Mouse (Mus musculus): ENCODE measurements around the gene Hnrnpr. TPM values are rescaled to one million over a fixed set of nuclear protein-coding genes. Genes with fewer than 3 reads are reported as not detected.

Hnrnpr gene
- polyA plus RNA-seq, 1 experiment from 2014 or later, result 196 TPM

GRCm38 (mm10) chr4:136383839-136384238 is 73.1 kb downstream of the Hnrnpr start:
- no peaks in the 10 kb centered on the region for H3K36me3 ChIP-seq (ENCODE audit: control insufficient read depth, insufficient read depth, low read length)
- no peak overlapping the region for H3K27ac ChIP-seq (replicated peaks; ENCODE audit: low read depth, low read length)
- no peaks in the 10 kb centered on the region for H3K9me3 ChIP-seq (ENCODE audit: control insufficient read depth, low read length)
- no peak overlapping the region for H3K9ac ChIP-seq (ENCODE audit: low read length)
- H3K27me3 ChIP-seq (ENCODE audit: control insufficient read depth, insufficient read depth, low read length), result no peaks in the 10 kb centered on the region
- H3K4me1 ChIP-seq (ENCODE audit: control insufficient read depth, insufficient read depth, low read length), result no peaks in the 10 kb centered on the region
- H3K4me3 ChIP-seq (ENCODE audit: low read depth, low read length), result no peak overlapping the region
- H3K4me2 ChIP-seq (ENCODE audit: low read depth, severe bottlenecking), result no peak overlapping the region
- 89% methylated on average over 6 of the region's 6 CpGs for WGBS
- ATAC-seq (ENCODE audit: insufficient number of reproducible peaks, low FRiP score, low TSS enrichment, low read depth) (no peak), DNase-seq (ENCODE audit: low spot score) (no peak)

- no peak overlapping the region for H3K9ac ChIP-seq (ENCODE audit: low read length)
- no peak overlapping the region for H3K4me3 ChIP-seq (ENCODE audit: low read depth, low read length)
- DNase-seq (ENCODE audit: low spot score) (no peak), ATAC-seq (ENCODE audit: insufficient number of reproducible peaks, low FRiP score, low TSS enrichment, low read depth) (no peak)
- H3K27me3 ChIP-seq (ENCODE audit: control insufficient read depth, insufficient read depth, low read length), result no peaks in the 10 kb centered on the region
- no peak overlapping the region for H3K27ac ChIP-seq (replicated peaks; ENCODE audit: low read depth, low read length)
- no peaks in the 10 kb centered on the region for H3K9me3 ChIP-seq (ENCODE audit: control insufficient read depth, low read length)
- WGBS, result 54% methylated on average over 11 of the region's 11 CpGs
- no peaks in the 10 kb centered on the region for H3K36me3 ChIP-seq (ENCODE audit: control insufficient read depth, insufficient read depth, low read length)
- H3K4me1 ChIP-seq (ENCODE audit: control insufficient read depth, insufficient read depth, low read length), result no peaks in the 10 kb centered on the region
- no peak overlapping the region for H3K4me2 ChIP-seq (ENCODE audit: low read depth, severe bottlenecking)
These were observed 76.5 kb downstream of the Hnrnpr start for GRCm38 (mm10) chr4:136387261-136387660.

- no peaks in the 10 kb centered on the region for H3K9me3 ChIP-seq (ENCODE audit: control insufficient read depth, low read length)
- 85% methylated on average over 10 of the region's 10 CpGs for WGBS
- no peaks in the 10 kb centered on the region for H3K27me3 ChIP-seq (ENCODE audit: control insufficient read depth, insufficient read depth, low read length)
- DNase-seq (ENCODE audit: low spot score) (no peak), ATAC-seq (ENCODE audit: insufficient number of reproducible peaks, low FRiP score, low TSS enrichment, low read depth) (no peak)
- no peak overlapping the region for H3K4me3 ChIP-seq (ENCODE audit: low read depth, low read length)
- H3K27ac ChIP-seq (replicated peaks; ENCODE audit: low read depth, low read length), result no peak overlapping the region
- no peaks in the 10 kb centered on the region for H3K36me3 ChIP-seq (ENCODE audit: control insufficient read depth, insufficient read depth, low read length)
- H3K4me1 ChIP-seq (ENCODE audit: control insufficient read depth, insufficient read depth, low read length), result no peaks in the 10 kb centered on the region
- H3K9ac ChIP-seq (ENCODE audit: low read length), result no peak overlapping the region
- H3K4me2 ChIP-seq (ENCODE audit: low read depth, severe bottlenecking), result no peak overlapping the region
These were observed 91.1 kb downstream of the Hnrnpr start for GRCm38 (mm10) chr4:136401806-136402205.

- H3K27ac ChIP-seq (replicated peaks; ENCODE audit: low read depth, low read length), result no peak overlapping the region
- ATAC-seq (ENCODE audit: insufficient number of reproducible peaks, low FRiP score, low TSS enrichment, low read depth) (no peak), DNase-seq (ENCODE audit: low spot score) (no peak)
- H3K4me2 ChIP-seq (ENCODE audit: low read depth, severe bottlenecking), result no peak overlapping the region
- H3K4me3 ChIP-seq (ENCODE audit: low read depth, low read length), result no peak overlapping the region
- no peak overlapping the region for H3K9ac ChIP-seq (ENCODE audit: low read length)
- no peaks in the 10 kb centered on the region for H3K36me3 ChIP-seq (ENCODE audit: control insufficient read depth, insufficient read depth, low read length)
- H3K4me1 ChIP-seq (ENCODE audit: control insufficient read depth, insufficient read depth, low read length), result no peaks in the 10 kb centered on the region
- no peaks in the 10 kb centered on the region for H3K27me3 ChIP-seq (ENCODE audit: control insufficient read depth, insufficient read depth, low read length)
- 62% methylated on average over 11 of the region's 11 CpGs for WGBS
- no peaks in the 10 kb centered on the region for H3K9me3 ChIP-seq (ENCODE audit: control insufficient read depth, low read length)
These were observed 97.1 kb downstream of the Hnrnpr start for GRCm38 (mm10) chr4:136407831-136408230.

Other genes with a start within 250 kb of the Hnrnpr start
- 534 and 581 TPM in 2 replicates for gene Id3, start 167.4 kb upstream of the Hnrnpr start, polyA plus RNA-seq (2014; fragmentation: Nextera tagmentation; extraction: Ambion mirVana)
- 4.7 and 5.7 TPM in 2 replicates for gene E2f2, start 138.5 kb upstream of the Hnrnpr start, polyA plus RNA-seq (2014; fragmentation: Nextera tagmentation; extraction: Ambion mirVana)
- gene Asap3, start 104.6 kb upstream of the Hnrnpr start, polyA plus RNA-seq (2014; fragmentation: Nextera tagmentation; extraction: Ambion mirVana), result 3.0 and 3.2 TPM in 2 replicates
- gene Tcea3, start 63.2 kb upstream of the Hnrnpr start, polyA plus RNA-seq (2014; fragmentation: Nextera tagmentation; extraction: Ambion mirVana), result 3.1 and 3.8 TPM in 2 replicates
- 25.3 and 26.0 TPM in 2 replicates for gene Zfp46, start 26.3 kb upstream of the Hnrnpr start, polyA plus RNA-seq (2014; fragmentation: Nextera tagmentation; extraction: Ambion mirVana)
- 0.15 TPM in 1 of 2 replicates, not detected in the other for gene Htr1d, start 112.6 kb downstream of the Hnrnpr start, polyA plus RNA-seq (2014; fragmentation: Nextera tagmentation; extraction: Ambion mirVana)
- gene 6030445D17Rik, start 151.3 kb downstream of the Hnrnpr start, polyA plus RNA-seq (2014; fragmentation: Nextera tagmentation; extraction: Ambion mirVana), result 0.08 and 0.10 TPM in 2 replicates
- 134 and 137 TPM in 2 replicates for gene Luzp1, start 158.8 kb downstream of the Hnrnpr start, polyA plus RNA-seq (2014; fragmentation: Nextera tagmentation; extraction: Ambion mirVana)

All from limb, embryonic 11.5 days (tissue).